In genomic region chr7:27446051-27446450, GRCm38 (mm10) we compare ENCODE assay signal across 8 mouse cellular contexts. TPM values are rescaled to one million over a fixed set of nuclear protein-coding genes. Genes with fewer than 3 reads are reported as not detected.
DNase-seq lines count a peak whose midpoint lies in the region; ATAC-seq and TF ChIP-seq lines count a peak whose summit lies in the region.

No protein-coding gene starts in this region.

- WGBS in heart, embryonic 15.5 days: 6% methylated on average over 18 of the region's 18 CpGs
- 18% methylated on average over 18 of the region's 18 CpGs for WGBS in liver, postnatal 0 days (ENCODE audit: insufficient replicate concordance)

- peaks cover 43% of the 10 kb centered on the region for H3K27me3 ChIP-seq in megakaryocyte, embryonic 14.5 days (replicated peaks)
- peaks cover 26% of the 10 kb centered on the region for H3K27me3 ChIP-seq in heart, embryonic 15.5 days
- peaks cover 23% of the 10 kb centered on the region for H3K27me3 ChIP-seq in liver, postnatal 0 days (ENCODE audit: insufficient read depth, low read length)

- DNase-seq in cerebellum, adult 11 months: peak; percentile 36
- no peak for DNase-seq in liver, postnatal 0 days
- DNase-seq in spleen, postnatal 10 days (ENCODE audit: low spot score in 2 of 2): no peak
- DNase-seq in kidney, postnatal 14 days: no peak

- no peak for TF ChIP-seq CTCF in liver, postnatal 0 days (IDR thresholded peaks at IDR 0.05; ENCODE audit: low read depth)

- peak overlapping the region; percentile 96 for H3K4me3 ChIP-seq in megakaryocyte, embryonic 14.5 days (replicated peaks)
- H3K4me3 ChIP-seq in heart, embryonic 15.5 days: peak overlapping the region; percentile 58
- H3K4me3 ChIP-seq in liver, postnatal 0 days (ENCODE audit: low read depth, low read length): peak overlapping the region; percentile 42; the same call in 1 of the 2 replicates

- peak overlapping the region; percentile 96 for H3K4me2 ChIP-seq in heart, embryonic 15.5 days
- peak overlapping the region; percentile 80 for H3K4me2 ChIP-seq in liver, postnatal 0 days (ENCODE audit: low read depth, low read length)

- no peak overlapping the region for H3K27ac ChIP-seq in heart, embryonic 15.5 days
- no peak overlapping the region for H3K27ac ChIP-seq in liver, postnatal 0 days (ENCODE audit: low read depth)

- peaks cover 49% of the 10 kb centered on the region for H3K4me1 ChIP-seq in megakaryocyte, embryonic 14.5 days
- peaks cover 21% of the 10 kb centered on the region for H3K4me1 ChIP-seq in heart, embryonic 15.5 days (replicated peaks)
- H3K4me1 ChIP-seq in liver, postnatal 0 days (ENCODE audit: insufficient read depth): peaks cover 34% of the 10 kb centered on the region

- peaks cover 8% of the 10 kb centered on the region for H3K36me3 ChIP-seq in megakaryocyte, embryonic 14.5 days (replicated peaks; ENCODE audit: low read length)
- no peaks in the 10 kb centered on the region for H3K36me3 ChIP-seq in heart, embryonic 15.5 days
- no peaks in the 10 kb centered on the region for H3K36me3 ChIP-seq in liver, postnatal 0 days (replicated peaks; ENCODE audit: insufficient read depth, low read length)

- H3K9me3 ChIP-seq in megakaryocyte, embryonic 14.5 days: peaks cover 7% of the 10 kb centered on the region; the same call in 1 of the 2 replicates
- no peaks in the 10 kb centered on the region for H3K9me3 ChIP-seq in heart, embryonic 15.5 days (replicated peaks)
- no peaks in the 10 kb centered on the region for H3K9me3 ChIP-seq in liver, postnatal 0 days (ENCODE audit: low read length)

- peak overlapping the region; percentile 64 for H3K9ac ChIP-seq in heart, embryonic 15.5 days
- H3K9ac ChIP-seq in liver, postnatal 0 days (replicated peaks): peak overlapping the region; percentile 55

- no peak for ATAC-seq in cerebellum, adult (ENCODE audit: insufficient number of reproducible peaks, low FRiP score, low TSS enrichment)
- no peak for ATAC-seq in megakaryocyte, adult 5-6 weeks (ENCODE audit: poor library complexity, severe bottlenecking)
- ATAC-seq in heart, embryonic 15.5 days (replicated peaks; ENCODE audit: insufficient number of reproducible peaks, insufficient read depth, low FRiP score, low read depth): no peak
- no peak for ATAC-seq in liver, postnatal 0 days

- TF ChIP-seq EP300 in liver, postnatal 0 days (IDR thresholded peaks at IDR 0.05; ENCODE audit: low read depth): no peak

RNA-seq across cellular contexts. Expression of gene Sptbn4, which starts 1.4 kb away (rescaled TPM):
- polyA plus RNA-seq in megakaryocyte, embryonic 14.5 days (2012; ENCODE audit: insufficient read depth, low replicate concordance): 0.27 and 0.45 TPM in 2 replicates
- total RNA-seq in megakaryocyte, adult 5-6 weeks (2015): 0.13 and 0.32 TPM in 2 replicates
- total RNA-seq in megakaryocyte, adult 5-6 weeks (2017): 0.07 and 0.20 TPM in 2 replicates
- 0.11 and 0.39 TPM in 2 replicates for polyA plus RNA-seq in heart, embryonic 15.5 days (2015; fragmentation: Nextera tagmentation; extraction: Ambion mirVana)
- 0.02 and 0.18 TPM in 2 replicates for polyA plus RNA-seq in liver, postnatal 0 days (2015; fragmentation: Nextera tagmentation; extraction: Ambion mirVana)

RNA-seq across cellular contexts. Expression of gene Blvrb, which starts 1.7 kb away (rescaled TPM):
- polyA plus RNA-seq in megakaryocyte, embryonic 14.5 days (2012; ENCODE audit: insufficient read depth, low replicate concordance): 330 and 332 TPM in 2 replicates
- total RNA-seq in megakaryocyte, adult 5-6 weeks (2015): 35.3 and 42.0 TPM in 2 replicates
- total RNA-seq in megakaryocyte, adult 5-6 weeks (2017): 15.5 and 16.2 TPM in 2 replicates
- polyA plus RNA-seq in heart, embryonic 15.5 days (2015; fragmentation: Nextera tagmentation; extraction: Ambion mirVana): 51.4 and 67.5 TPM in 2 replicates
- 372 and 407 TPM in 2 replicates for polyA plus RNA-seq in liver, postnatal 0 days (2015; fragmentation: Nextera tagmentation; extraction: Ambion mirVana)

RNA-seq across cellular contexts. Expression of gene Sertad3, which starts 27.5 kb away (rescaled TPM):
- polyA plus RNA-seq in megakaryocyte, embryonic 14.5 days (2012; ENCODE audit: insufficient read depth, low replicate concordance): 28.2 and 88.9 TPM in 2 replicates
- total RNA-seq in megakaryocyte, adult 5-6 weeks (2015): 5.8 and 7.8 TPM in 2 replicates
- 11.1 and 11.6 TPM in 2 replicates for total RNA-seq in megakaryocyte, adult 5-6 weeks (2017)
- 19.0 and 21.9 TPM in 2 replicates for polyA plus RNA-seq in heart, embryonic 15.5 days (2015; fragmentation: Nextera tagmentation; extraction: Ambion mirVana)
- 16.2 and 17.0 TPM in 2 replicates for polyA plus RNA-seq in liver, postnatal 0 days (2015; fragmentation: Nextera tagmentation; extraction: Ambion mirVana)

RNA-seq across cellular contexts. Expression of gene Sertad1, which starts 40.7 kb away (rescaled TPM):
- polyA plus RNA-seq in megakaryocyte, embryonic 14.5 days (2012; ENCODE audit: insufficient read depth, low replicate concordance): 159 and 273 TPM in 2 replicates
- 17.4 and 18.9 TPM in 2 replicates for total RNA-seq in megakaryocyte, adult 5-6 weeks (2015)
- total RNA-seq in megakaryocyte, adult 5-6 weeks (2017): 11.2 and 19.7 TPM in 2 replicates
- polyA plus RNA-seq in heart, embryonic 15.5 days (2015; fragmentation: Nextera tagmentation; extraction: Ambion mirVana): 34.9 and 37.2 TPM in 2 replicates
- polyA plus RNA-seq in liver, postnatal 0 days (2015; fragmentation: Nextera tagmentation; extraction: Ambion mirVana): 18.3 and 18.5 TPM in 2 replicates

RNA-seq across cellular contexts. Expression of gene Prx, which starts 53.1 kb away (rescaled TPM):
- polyA plus RNA-seq in megakaryocyte, embryonic 14.5 days (2012; ENCODE audit: insufficient read depth, low replicate concordance): 1.7 and 1.8 TPM in 2 replicates
- 0.05 and 0.16 TPM in 2 replicates for total RNA-seq in megakaryocyte, adult 5-6 weeks (2015)
- 0.22 TPM in 1 of 2 replicates, not detected in the other for total RNA-seq in megakaryocyte, adult 5-6 weeks (2017)
- polyA plus RNA-seq in heart, embryonic 15.5 days (2015; fragmentation: Nextera tagmentation; extraction: Ambion mirVana): 1.7 and 3.0 TPM in 2 replicates
- 0.25 and 0.28 TPM in 2 replicates for polyA plus RNA-seq in liver, postnatal 0 days (2015; fragmentation: Nextera tagmentation; extraction: Ambion mirVana)

Comparison
In these comparisons a context has a peak if more than half of its experiments do, and no peak if none do; other contexts are left out.
1. H3K4me3 ChIP-seq: peak in every context shown above with its lines; median percentile 96 in megakaryocyte, embryonic 14.5 days; 58 in heart, embryonic 15.5 days; 42 in liver, postnatal 0 days.